Mouse (Mus musculus) heart, adult 11 months (tissue): ENCODE measurements at regions not wholly inside any gene's neighbourhood (a gene's known extent, or its start where the extent isn't known, plus 50 kb on each side); places are given as distances from the start of the nearest gene placed in this dataset.

Source experiments
- DNase-seq: peaks from one replicate; pipeline ENCODE4 v3.0.0; 2022

DNA sequence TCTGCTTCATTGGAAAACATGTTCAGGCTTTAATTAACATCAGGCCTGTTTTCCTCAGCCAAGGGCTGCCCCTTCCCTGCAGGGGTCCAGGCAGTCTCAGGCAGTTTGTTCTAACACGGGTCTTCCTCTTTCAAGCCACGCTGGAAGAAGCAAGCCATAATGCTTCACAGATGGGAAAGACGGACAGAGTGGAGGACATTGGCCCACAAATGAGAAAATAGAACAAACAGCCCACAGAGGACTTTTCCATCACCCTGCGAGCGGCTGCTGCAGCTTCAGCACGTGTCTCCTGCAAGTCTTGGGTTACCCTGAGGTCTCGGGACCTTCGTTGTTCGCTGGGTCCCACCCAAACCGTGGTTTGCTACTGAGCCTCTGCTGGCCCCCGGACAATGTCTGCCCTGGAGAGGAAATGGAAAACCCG lies 565.9 kb upstream of the 3110018I06Rik start:
- no peak for DNase-seq

DNA sequence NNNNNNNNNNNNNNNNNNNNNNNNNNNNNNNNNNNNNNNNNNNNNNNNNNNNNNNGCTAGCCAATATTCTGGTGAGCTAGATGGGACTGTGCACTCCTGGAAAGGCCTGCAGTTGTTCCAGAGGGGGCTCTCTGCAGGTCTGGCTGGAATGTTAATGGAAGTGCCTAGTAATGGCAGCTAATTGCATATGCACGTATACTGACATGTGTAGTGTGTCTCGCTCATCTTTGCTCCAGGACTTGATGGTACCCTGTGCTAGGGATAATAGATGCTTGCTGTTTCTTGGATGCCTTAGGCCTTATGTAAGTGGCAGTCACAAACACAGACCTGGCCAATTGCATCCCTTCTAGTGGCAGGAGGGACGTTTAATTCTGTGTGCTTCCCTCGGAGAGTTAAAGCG lies 560.0 kb upstream of the 3110018I06Rik start:
- DNase-seq: no peak

DNA sequence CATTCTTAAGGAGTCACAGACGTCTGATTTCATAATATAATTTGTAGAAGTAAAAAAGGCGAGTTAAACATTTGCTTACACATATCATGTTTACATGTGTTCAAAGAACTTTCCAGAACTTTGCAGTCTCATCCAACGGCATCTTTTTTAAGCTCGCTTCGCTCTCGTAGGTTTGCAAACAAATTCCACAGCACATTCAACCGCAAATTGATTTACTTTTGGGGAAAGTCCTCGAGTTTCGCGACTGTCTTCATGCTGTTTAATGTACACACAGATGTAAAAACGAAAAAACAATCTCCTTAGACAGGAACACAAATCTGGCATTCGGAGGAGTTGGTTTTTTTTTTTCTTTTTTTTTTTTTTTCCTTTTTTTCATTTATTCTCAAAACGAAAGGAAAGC lies 559.3 kb upstream of the 3110018I06Rik start:
- DNase-seq: no peak

DNA sequence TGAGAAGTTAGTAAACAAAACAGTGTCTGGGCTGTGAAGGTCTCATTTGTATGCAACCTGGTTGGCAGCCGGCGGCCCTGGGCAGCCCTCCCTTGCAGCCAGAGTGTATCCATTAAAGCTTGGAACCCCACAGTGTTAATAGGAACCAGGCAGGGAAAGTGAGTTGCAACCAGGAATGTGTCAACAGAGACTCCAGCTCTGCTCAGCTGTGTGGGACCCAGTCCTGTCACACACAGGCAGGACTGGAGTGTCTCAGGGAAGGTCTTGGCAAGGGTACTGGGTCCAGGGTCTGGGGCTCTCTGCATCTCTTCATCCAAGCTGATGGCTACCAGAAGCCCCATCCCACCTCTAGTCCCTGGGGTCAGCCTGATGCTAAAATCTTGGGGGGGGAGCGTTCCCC lies 556.8 kb upstream of the 3110018I06Rik start:
- DNase-seq: no peak

DNA sequence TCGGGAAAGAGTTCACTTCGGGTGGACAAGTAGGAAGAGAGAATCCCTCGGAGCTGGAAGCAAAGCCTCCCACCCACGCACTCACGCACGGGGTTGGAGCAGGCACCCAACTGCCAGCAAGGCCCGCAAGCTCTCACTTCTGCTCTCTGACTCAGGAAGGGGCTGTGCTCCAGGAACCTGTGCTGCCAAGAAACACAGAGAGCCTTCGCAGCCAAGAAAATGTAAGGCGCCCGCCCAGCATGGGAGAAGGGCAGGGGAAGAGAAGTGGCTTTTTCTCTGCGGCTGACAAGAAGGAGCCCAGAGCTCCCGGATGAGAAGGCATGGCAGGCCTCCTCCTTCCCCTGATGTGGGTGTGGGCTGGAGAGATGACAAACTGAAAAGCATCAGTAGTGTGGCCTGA lies 549.1 kb upstream of the 3110018I06Rik start:
- peak; percentile 94 for DNase-seq

DNA sequence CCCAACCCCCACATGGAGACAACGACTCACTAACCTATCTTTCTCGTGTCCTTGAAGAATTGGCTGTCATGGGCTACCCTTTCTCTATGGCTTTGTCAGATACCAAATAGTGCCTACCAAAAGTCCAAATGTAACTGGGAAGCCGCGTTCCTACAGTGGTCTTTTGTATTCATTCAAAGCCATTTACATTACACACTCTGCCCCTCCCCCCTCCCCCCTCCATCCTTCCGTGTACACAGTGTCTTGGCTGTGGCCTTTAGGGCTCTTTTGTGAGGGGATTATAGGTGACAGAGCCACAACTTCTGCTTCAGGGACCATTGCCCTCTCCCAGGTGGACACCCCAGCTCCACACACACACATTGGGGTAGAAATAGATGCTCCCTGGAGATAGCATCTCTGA lies 544.6 kb upstream of the 3110018I06Rik start:
- no peak for DNase-seq

DNA sequence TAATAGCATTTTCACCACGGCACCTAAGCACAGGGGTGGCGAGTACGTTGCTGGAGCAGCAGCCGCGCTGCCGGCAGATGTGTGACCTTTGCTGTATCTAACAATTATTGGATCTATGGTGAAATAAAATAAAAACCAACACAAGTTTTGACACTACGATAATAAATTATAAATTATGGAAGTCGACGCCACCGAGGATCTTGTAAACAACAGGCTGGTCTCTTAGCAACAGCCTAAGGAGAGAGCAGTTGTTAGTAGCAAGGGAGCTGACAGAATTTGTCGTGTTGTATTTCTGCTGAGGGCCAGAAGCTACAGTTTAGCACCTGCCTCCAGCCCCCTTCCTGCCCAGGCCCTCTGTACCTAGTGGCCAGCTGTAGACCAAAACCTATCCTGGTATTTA lies 535.8 kb upstream of the 3110018I06Rik start:
- DNase-seq: no peak

DNA sequence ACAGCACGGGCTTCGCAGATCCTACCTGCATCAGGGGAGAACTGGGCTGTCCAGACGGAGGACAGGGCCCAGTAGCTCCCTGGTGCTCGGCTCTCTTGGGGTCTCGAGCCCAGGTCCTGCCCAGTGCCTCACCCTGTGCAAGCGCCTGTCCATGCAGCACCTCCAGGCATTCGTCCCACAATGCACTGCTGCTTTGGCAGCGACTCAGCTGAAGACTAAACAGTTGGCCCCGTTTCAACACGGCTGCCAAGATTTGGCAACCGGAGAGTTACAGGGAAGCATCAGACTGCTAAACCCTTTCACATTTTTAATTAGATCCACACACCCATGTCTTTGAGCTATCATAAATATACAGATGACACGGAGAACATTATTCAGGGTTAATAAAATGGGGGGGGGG lies 532.7 kb upstream of the 3110018I06Rik start:
- peak; percentile 89 for DNase-seq

DNA sequence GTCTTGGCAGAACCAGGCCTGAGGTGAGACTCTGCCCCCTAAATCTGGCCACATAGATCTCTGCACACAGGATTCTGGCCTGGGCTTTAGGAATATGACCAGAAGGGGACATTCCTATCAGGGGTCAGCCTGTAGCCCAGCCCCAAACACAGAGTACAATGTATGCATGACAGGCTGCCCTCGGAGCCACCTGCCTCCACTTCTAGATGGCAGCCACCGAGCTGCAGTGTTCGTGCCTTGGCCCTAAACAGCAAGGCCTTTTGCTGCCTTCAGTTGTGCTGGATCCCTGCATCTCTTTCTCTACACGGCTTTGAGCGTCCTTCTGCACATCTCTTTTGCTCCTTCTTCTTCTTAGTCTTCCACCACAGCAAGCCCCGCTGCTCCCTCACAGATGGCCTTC lies 532.2 kb upstream of the 3110018I06Rik start:
- no peak for DNase-seq

DNA sequence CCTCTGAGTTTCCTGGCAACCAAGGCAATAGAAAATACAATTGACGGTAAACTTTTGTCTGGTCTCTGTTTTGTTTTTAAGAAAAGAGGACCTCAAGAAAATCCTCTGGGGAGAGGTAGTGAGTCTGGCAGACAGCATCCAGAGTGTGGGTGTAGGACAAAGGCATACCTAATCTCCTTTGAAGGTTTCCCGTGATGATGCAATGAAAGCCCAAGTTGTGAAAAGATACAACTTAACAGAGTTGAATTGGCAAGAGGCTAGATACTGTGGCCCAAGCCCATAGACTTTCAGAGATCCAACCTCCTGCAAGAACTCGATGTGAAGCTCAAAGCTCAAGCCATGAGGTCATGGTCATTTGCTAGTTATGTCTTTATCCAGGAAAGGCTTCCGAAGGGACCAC lies 526.4 kb upstream of the 3110018I06Rik start:
- DNase-seq: no peak

DNA sequence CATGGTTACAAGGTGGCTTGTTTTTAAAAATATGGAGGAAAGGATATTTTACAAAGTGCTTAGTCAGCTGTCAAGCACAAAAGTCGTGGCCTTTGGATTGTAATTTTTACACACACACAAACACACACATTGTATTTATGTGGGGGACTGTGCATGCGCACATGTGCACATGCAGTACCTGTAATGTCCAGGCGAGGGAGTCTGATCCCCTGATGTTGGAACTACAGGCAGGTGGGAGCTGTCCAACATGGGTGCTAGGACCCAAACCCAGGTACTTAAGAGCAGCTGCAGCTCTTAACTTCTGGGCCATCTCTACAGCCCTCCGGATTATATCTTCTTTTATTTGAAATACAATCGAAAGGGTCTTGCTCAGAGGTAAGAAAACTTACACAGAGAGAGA lies 524.7 kb upstream of the 3110018I06Rik start:
- no peak for DNase-seq

DNA sequence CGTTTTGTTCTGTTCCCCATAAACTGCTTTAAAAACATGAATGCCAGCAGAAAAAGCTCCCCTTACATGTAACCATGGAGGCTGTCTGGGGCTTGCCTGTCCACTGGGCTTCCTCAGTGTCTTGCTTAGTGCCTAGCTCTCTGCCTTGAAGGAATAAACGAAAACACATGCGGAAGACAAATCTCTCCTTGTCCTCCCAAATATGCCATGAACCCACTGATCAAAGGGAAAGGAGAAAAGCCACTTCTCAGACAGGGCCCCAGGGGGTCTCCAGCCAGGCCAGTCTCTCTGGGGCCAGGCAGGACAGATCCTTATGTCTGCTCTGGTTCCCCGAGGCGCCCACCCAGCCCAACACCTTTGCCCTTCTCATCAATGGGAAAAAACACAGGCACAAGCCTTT lies 518.6 kb upstream of the 3110018I06Rik start:
- no peak for DNase-seq

DNA sequence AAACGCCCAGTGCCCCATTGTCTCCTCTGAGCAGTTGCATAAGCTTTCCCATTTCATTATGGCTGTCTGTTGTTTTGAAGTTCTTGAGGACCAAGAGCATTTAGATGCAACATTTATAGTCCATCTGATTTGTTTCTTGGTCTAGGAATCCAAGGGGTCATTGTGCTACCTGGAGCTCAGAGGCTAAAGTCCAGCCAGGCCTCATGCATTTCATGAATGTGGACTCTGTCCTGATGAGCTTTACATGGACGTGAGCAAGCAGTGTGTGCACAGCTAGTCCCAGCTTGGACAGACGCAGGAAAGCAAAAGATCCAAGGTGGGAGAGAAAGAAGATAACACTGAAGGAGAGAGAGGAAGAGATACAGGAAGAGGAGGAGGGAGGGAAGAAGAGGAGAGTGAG lies 496.0 kb upstream of the 3110018I06Rik start:
- DNase-seq: no peak

DNA sequence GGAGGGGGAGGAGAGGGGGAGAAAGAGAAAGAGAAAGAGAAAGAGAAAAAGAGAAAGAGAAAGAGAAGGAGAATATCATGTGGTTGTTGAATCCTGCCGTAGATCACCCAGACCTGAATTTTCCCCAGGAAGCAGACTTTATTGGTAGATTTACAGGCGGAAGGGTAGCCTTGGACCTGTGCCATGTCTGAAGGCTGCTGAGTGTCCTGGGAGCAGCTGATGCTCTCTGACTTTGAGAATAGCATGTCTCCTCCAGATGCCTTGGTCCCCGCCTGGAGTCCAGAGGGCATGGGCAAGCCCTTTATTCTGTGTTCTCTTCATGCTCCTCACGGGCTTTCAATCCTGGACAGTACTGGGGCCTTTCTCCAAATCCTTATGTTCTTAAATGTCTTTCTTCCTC lies 495.4 kb upstream of the 3110018I06Rik start:
- DNase-seq: no peak

DNA sequence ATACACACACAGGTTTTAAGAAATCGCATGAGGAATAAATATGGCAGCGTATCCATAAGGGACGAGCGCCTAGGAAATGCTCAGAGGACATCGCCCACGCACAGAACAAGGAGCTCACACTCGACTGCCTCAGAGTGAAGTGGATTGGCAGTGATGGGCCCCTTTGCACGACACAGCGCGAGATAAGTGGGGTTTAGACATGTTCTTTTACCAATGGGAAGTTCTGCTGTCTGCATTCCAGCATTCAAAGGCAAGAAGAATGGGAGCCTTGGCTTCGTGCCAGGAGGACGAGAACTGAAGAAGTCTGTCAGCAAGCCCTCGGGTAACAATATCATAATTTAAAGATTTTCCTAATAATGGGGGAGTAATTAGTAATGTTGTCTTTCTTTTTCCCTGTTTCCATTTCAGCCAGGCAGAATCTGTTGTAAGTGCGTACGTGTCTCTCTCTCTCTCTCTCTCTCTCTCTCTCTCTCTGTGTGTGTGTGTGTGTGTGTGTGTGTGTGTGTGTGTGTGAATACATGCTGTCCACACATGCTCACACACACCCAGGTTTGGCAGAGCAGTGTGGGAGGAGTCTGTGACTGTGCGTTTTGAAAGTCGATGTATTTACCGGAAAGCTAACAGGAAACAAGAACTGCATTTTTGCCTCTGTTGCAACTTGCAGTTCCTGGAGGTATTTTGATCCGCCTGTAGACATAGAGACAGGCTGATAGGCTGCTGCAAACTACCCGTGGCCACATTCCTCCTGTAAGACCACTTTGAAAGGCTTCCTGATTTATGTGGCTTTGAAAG lies 477.2 kb upstream of the 3110018I06Rik start:
- DNase-seq: no peak

DNA sequence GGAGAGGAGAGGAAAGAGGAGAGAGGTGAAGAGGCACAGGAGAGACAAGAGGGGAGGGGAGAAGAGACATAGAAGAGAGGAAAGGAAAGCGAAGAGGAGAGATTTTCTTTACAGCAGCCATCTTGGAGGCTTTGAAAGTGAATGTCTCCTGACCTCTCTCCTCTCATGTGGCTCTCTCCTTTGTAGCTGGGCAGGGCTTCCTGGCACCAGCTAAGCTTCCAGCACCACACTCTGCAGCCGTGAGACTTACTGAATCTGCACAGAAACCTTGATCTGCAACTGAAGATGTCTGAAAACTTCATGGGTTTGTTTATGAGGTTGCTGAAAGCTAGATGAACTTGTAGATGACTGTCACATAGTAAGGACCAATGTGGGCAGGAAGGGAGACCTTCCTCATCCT lies 471.6 kb upstream of the 3110018I06Rik start:
- DNase-seq: no peak

DNA sequence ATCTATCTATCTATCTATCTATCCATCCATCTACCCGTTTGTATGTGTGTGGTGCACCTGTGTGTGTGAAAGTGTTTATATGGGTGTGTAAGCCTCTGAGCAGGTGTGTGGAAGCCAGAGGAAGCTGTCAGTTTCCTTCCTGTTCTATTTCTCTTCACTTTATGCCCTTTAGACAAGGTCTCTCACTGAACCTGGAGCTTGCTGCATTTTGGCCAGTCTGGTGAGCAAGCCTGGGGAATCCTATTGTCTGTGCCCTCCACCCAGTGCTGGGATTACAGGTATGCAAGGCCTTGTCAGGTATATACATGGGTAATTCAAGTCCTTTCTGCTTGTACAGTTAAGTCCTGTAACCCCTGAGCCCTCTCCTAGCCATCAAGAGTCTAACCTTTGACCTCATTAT lies 466.6 kb upstream of the 3110018I06Rik start:
- no peak for DNase-seq

DNA sequence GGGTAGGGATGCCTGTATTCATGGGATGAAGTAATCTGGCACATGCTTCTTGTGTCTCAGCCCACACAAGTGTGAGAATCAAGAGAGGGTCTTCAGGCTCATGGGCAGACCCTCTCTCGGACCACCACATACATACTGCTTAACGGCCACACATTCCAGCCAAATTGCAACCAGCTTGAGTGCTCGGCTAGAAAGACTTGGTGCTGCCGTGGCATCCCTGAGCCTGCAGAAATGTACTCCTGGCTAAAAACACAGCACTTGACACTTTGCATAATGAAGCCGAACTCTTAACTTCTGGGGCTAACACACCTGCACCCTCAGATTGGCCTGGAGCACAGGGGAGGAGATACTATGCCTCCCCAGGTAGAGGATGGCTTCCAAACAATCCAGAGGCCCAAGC lies 461.6 kb upstream of the 3110018I06Rik start:
- peak; percentile 64 for DNase-seq

DNA sequence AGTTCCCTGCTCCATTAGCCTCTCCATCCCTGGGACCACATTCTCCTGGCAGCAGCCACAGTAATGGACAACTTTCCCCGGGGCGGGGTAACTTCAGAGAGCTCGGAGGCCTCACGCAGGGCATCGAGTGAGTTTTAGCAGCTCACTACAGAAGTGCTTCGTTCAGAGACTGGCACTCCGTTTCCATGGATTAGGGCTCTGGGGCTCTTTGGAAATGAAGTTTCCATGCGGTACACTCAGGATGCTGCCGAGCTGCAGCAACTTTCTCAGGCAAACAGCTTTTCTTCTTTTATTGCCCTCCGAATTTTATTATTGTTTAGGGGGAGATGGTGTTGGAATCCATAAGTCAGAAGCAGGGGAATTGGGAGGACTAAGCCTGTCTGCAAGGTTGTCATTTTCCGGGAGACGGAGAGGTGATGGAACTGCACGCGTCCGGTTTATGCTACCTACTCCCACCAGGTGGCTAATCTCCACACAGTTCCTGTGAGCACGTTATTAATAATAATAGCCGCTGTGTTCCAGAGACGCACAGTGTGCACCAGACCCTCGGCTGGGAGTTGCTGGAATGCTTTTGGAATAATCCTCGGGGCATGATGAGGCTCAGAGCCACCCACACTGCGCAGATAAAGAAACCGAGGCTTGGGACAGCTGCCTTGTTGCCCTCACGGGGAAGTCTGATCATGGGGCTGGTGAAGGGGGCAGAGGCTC lies 460.4 kb upstream of the 3110018I06Rik start:
- no peak for DNase-seq

DNA sequence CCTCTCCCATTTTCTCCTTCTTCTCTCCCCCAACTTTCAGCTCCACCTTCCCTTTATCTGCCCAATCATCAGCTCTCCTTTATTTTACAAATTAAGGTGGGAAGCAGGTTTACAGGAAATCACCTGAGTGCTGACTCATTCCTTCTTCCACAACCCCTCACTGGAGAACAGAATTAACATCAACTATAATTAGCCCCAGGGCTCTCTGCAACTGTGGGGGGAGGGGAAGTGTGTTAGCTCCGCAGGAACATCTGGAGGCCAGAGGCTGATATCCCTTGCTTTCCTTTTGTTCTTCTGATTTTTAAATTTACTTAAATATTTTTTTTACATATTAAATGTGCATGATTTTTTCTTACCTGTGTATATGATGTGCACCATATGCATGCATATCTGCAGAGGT lies 459.4 kb upstream of the 3110018I06Rik start:
- no peak for DNase-seq

DNA sequence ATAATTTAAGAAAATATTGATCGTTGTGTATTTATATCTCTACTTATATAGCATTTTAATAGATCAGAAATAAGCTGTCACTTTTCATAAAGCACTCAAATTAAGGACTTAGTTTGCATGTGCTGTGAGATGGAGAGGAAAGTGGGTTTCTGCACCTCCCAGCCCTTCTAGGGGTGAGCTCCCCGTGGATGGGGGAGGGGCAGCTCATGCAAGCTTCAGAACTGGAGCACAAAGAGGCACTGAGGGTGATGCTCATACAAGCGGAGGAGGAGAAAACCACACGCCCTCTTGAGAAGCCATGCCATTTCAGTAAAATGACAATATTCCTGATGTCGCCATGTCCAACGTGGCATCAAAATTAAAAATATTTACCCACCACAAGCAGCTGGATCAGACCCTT lies 452.1 kb upstream of the 3110018I06Rik start:
- peak; percentile 30 for DNase-seq

DNA sequence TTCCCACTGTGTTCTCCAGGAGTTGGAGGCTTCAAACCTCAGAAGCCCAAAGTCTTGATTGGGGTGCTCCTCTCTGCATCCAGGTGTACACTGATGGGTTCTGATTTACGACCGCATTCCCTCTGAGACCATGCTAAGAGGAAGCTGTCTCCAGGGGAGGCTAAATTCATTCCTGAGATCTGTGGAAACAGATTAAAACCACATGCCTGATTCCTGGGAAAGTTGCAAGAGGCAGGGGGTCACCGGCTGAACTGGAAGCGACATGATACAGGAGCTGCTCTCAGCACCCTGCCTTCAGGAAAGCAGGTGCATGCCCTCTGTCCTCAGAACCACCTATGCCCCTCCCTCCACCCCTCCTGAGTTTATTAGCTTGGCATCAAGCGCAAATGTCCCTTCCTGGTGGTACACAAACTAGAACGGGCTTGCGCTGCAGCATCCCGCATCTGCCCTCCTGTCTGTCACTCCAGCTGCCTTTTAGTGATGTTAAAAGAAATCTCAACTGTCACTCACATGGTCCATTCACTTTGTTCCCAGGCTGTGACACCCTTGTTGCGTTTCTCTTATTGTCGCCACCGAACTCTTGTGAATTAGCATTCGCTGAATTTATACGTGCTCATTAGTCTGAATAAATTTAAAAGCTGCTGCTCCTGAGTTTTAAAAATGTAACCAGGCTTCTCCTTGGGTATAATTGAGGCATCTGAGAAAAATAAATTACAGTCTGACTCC lies 446.3 kb upstream of the 3110018I06Rik start:
- DNase-seq: peak; percentile 82

DNA sequence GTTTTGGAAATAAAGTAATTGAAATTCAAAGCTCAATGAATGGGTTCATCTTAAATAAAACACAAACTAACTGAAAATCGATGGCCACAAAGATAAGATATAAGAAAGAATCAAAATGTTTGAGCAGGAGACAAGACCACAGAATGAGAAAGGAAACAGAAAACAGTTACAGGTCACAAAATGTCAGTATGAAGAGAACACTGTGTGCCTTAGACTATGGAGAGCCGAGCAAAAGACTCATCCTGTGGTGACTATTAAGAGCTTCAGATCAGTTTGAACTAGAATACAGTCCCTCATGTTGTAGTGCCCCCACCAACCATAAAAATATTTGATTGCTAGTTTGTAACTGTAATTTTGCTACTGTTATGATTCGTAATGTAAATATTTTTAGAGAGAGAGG lies 441.9 kb upstream of the 3110018I06Rik start:
- no peak for DNase-seq

DNA sequence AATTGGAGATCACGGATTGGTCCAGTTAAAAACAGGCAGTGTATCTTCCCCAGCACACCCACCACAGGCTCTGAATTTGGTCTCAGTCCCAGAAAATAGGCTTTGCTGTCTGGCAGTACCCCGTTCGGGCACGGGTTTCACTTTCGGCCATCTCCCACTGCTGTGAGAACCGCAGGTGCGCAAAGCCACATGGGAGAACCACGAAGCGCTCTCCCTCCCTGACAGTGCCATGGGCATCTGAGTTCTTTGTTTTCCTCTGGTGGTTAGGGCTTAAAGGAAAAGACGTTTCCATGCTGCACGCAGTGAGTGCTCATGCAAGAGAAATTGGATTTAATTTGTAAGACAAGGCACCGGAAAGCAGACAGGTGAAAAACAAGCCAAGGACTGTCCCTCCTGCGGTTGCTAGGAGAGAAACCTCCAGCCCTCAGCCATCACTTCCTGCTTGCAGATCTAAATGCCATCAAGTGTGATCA lies 441.3 kb upstream of the 3110018I06Rik start:
- peak; percentile 77 for DNase-seq
